Mouse (Mus musculus) midbrain, embryonic 14.5 days (tissue): ENCODE results near the gene St14. TPM values are rescaled to one million over a fixed set of nuclear protein-coding genes. Genes with fewer than 3 reads are reported as not detected.

ENCODE experiments used
- ATAC-seq: fragments of 200-750 bp; cut with Nextera tagmentation; 2 replicates; pipeline ENCODE4 v1.8.0; 2017; ENCODE audit warnings: moderate number of reproducible peaks, moderate library complexity; ENCODE audit not compliant: low FRiP score, low TSS enrichment
- DNase-seq: peaks from one replicate; pipeline ENCODE4 v3.0.0-alpha.2; 2015
- H3K27ac ChIP-seq: fragments of 300-500 bp; sonication (generic); replicated peaks from 2 replicates; pipeline ENCODE4 v1.5.1; 2014; ENCODE audit warnings: mild to moderate bottlenecking, low read depth, low read length, moderate library complexity
- H3K27me3 ChIP-seq: fragments of 300-500 bp; sonication (generic); 2 replicates; pipeline ENCODE4 v1.6.1; 2014; ENCODE audit warnings: low read length, control low read depth, mixed read lengths; ENCODE audit not compliant: control insufficient read depth, insufficient read depth
- H3K36me3 ChIP-seq: fragments of 300-500 bp; sonication (generic); 2 replicates; pipeline ENCODE4 v1.6.1; 2014; ENCODE audit warnings: low read length, control low read depth; ENCODE audit not compliant: control insufficient read depth, insufficient read depth
- H3K4me1 ChIP-seq: fragments of 300-500 bp; sonication (generic); 2 replicates; pipeline ENCODE4 v1.6.1; 2014; ENCODE audit warnings: mild to moderate bottlenecking, antibody characterized with exemption, low read length, control low read depth; ENCODE audit not compliant: control insufficient read depth, insufficient read depth
- H3K4me2 ChIP-seq: fragments of 300-500 bp; sonication (generic); 2 replicates; pipeline ENCODE4 v1.6.1; 2014; ENCODE audit warnings: mild to moderate bottlenecking, low read length, moderate library complexity
- H3K4me3 ChIP-seq: fragments of 300-500 bp; sonication (generic); replicated peaks from 2 replicates; pipeline ENCODE4 v1.5.1; 2014; ENCODE audit warnings: low read depth, low read length
- H3K9ac ChIP-seq: fragments of 300-500 bp; sonication (generic); replicated peaks from 2 replicates; pipeline ENCODE4 v1.6.1; 2014; ENCODE audit warnings: mild to moderate bottlenecking, low read length, moderate library complexity
- H3K9me3 ChIP-seq: fragments of 300-500 bp; sonication (generic); 2 replicates; pipeline ENCODE4 v1.6.1; 2016; ENCODE audit warnings: low read length, control low read depth, mixed read lengths; ENCODE audit not compliant: control insufficient read depth
- WGBS: fragments of 180-500 bp; shearing (Covaris S2); extraction: QIAGEN DNeasy Blood & Tissue Kit; methylation state at CpG from one replicate; pipeline ENCODE4 v1.1.7; 2014; 5-methylcytosine and 5-hydroxymethylcytosine counted together
- polyA plus RNA-seq: library from polyadenylated mRNA; unstranded; fragments of >200 nt; fragmentation: Nextera tagmentation; extraction: Ambion mirVana; gene quantifications from 2 replicates; pipeline ENCODE4 v1.2.1, GENCODE M21; 2014

Gene St14
- polyA plus RNA-seq, 1 experiment from 2014 or later = 1.2 TPM

DNA sequence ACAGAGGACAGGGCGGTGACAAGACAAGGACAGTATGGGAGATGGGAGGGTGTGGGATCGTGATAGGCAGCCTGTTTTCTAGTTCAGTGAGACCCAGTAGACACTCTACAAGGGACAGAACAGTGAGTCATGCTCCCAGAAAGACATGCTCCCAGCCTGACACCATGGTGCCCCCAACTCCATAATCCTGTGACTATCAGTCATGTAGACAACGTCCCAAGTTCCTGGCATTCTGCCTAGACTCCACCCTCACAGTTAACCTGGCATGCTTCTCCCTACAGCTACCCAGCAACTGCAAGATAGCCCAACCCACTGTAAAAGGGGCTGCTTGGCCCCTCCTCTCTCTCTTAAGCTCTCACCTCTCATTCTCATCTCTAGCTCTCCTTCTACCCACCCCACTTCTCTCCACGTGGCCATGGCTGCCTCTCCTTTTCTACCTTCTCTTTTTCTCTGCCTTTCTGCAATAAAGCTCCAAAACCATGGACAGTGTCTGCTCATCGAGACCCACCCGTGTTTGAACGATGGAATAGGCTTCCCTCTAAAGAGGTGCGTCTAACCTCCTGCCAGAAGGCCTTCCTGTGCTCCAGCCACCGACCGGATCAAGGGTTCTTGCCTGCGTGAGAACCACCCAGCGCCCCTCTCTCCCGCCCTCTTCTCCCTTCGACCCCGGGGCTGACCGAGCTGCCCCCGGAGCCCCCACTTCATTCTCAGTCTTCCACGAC, 39.4 kb downstream of the St14 start:
- WGBS = 91% methylated on average over 18 of the region's 18 CpGs
- Histone ChIP-seq H3K4me1 (no peaks in the 10 kb centered on the region), H3K27me3 (no peaks in the 10 kb centered on the region), H3K4me3 (no peak overlapping the region), H3K36me3 (no peaks in the 10 kb centered on the region), H3K27ac (no peak overlapping the region), H3K9ac (no peak overlapping the region), H3K9me3 (no peaks in the 10 kb centered on the region), H3K4me2 (no peak overlapping the region)
- ATAC-seq (no peak), DNase-seq (no peak)

DNA sequence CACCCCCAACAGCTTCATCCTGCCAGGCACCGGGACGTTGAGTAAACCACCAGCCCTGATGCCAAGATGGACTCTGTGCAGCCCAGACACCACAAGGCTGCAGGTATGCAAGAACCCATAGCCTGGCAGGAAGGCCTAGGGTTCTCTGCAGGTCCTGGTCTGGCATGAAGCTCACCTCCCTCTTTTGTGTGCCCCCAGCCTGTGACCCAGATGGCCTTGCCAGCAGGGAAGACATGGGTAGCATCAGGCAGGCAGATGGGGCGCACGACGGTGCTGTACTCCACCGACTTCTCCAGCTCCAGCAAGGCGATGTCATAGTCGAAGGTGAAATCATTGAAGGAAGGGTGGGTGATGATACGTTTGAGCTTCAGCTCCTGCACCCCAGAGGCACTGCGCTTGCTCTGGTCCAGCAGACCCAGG, 40.5 kb downstream of the St14 start:
- 93% methylated on average over 10 of the region's 10 CpGs for WGBS
- Histone ChIP-seq H3K27me3 (no peaks in the 10 kb centered on the region), H3K9ac (no peak overlapping the region), H3K4me3 (no peak overlapping the region), H3K4me2 (no peak overlapping the region), H3K9me3 (no peaks in the 10 kb centered on the region), H3K27ac (no peak overlapping the region), H3K36me3 (no peaks in the 10 kb centered on the region), H3K4me1 (no peaks in the 10 kb centered on the region)
- DNase-seq (no peak), ATAC-seq (no peak)

DNA sequence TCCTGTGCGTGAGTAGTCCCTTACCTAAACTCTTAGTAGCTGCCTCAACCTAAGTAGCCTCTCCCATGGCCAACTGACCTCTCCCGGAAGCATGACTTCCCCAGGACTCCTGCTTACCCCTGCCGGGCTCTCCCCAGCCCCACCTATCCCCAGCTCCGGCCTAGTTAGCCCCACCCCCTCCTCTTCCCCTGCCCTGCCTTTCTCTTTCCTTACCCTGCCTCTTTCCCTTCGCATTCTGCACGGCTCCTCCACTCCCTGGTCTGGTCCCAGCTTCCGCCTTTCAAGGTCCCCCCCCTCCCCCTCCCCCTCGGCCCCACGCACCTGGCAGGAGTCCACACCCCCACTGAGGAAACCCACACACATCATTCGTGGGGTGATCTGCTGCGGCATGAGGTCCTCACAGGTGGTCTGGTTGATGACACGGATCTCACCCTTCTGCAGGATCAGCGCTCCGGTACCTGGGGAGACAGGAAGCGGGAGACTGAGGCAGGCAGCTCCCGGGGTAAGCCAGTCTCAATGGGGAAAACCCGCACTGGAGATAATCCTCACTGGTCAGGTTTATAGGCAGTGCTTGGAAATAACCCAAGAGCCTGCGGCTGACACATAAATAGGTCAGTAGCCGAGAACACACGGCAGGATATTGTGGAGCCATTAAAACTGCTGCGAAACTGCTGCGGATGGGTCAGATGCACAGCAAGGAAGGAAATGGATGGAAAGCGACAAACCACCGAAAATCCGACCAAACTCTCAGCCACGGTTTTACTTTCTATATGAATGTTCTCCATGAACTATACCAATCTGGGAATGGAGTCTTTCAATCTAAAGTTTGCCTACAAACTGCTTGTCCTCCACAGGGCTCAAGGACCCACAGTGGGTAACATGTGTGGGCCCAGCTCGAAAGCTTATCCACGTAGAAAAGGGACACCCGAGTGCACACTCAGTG, 41.3 kb downstream of the St14 start:
- Histone ChIP-seq H3K9me3 (no peaks in the 10 kb centered on the region), H3K4me3 (no peak overlapping the region), H3K27ac (no peak overlapping the region), H3K9ac (no peak overlapping the region), H3K4me2 (no peak overlapping the region), H3K4me1 (no peaks in the 10 kb centered on the region), H3K27me3 (no peaks in the 10 kb centered on the region), H3K36me3 (no peaks in the 10 kb centered on the region)
- no peak for ATAC-seq
- WGBS = 80% methylated on average over 29 of the region's 29 CpGs
- DNase-seq = no peak

DNA sequence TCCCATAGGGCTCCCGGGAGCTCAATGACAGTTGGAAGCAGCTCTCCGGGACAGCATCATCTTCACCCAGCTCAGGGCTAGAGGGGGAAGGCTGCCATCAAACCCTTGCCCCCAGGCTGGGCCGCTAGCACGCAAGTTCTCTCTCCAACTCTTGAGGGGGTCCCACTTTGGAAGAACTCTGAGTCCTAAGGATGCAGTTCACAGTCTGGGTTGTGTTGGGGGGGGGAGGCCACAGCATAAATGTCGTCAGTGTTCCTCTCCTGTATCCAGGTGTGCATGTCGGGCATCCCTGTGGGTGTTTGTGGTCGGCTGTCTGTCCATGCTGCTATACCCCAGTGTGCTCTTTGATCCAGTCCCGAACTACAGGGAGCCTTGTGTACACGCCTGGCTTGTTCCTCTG, 42.1 kb downstream of the St14 start:
- DNase-seq = no peak
- ATAC-seq = no peak
- 82% methylated on average over 9 of the region's 9 CpGs for WGBS

DNA sequence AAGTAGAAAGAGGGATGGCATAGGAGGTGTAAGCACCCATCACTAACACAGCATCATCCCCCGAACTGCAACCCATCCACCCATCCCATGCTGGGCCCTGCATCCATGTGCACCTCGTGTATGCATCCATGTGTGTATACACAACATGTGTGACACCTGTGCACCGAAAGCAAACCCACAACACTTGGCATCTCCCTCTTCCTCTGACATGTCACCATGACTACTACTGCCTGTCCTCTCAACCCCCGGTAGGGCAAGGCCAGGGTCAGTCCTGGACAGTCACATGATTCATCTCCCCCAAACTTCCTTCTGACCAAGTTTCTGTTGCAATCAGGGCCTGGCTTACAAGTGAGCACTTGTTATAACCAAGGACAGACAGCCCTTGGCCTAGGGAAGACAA, 42.8 kb downstream of the St14 start:
- H3K27me3 ChIP-seq = no peaks in the 10 kb centered on the region
- no peak for ATAC-seq
- WGBS = 83% methylated on average over 4 of the region's 4 CpGs

More for the DNA sequence above, 42.1 kb downstream of the St14 start:
- Histone ChIP-seq H3K9me3 (no peaks in the 10 kb centered on the region), H3K9ac (no peak overlapping the region), H3K27me3 (no peaks in the 10 kb centered on the region), H3K36me3 (no peaks in the 10 kb centered on the region), H3K4me3 (no peak overlapping the region), H3K27ac (no peak overlapping the region), H3K4me2 (no peak overlapping the region), H3K4me1 (no peaks in the 10 kb centered on the region)

DNA sequence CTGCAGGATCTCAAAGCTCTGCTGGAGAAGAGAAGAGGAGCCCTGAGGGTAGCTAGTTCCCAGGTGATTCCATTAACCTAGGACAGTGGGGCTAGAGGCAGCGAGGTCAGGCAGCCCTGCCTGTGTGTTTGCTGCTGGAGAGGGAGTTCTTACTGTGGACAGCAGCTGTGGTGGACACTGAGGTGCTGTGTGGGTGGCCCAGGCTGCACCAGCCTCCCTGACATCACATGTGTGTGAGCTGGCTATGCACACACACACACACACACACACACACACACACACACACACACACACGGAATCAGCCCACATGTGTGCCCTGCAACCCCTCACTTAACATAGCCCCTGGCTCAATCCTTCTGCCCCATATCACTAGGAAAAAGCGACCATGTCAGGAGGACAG, 43.5 kb downstream of the St14 start:
- Histone ChIP-seq H3K4me1 (no peaks in the 10 kb centered on the region), H3K36me3 (no peaks in the 10 kb centered on the region), H3K9ac (no peak overlapping the region), H3K27me3 (no peaks in the 10 kb centered on the region), H3K9me3 (no peaks in the 10 kb centered on the region), H3K4me3 (no peak overlapping the region), H3K4me2 (no peak overlapping the region), H3K27ac (no peak overlapping the region)
- 71% methylated on average over 3 of the region's 3 CpGs for WGBS
- DNase-seq (no peak), ATAC-seq (no peak)

More for the DNA sequence above, 42.8 kb downstream of the St14 start:
- Histone ChIP-seq H3K36me3 (no peaks in the 10 kb centered on the region), H3K4me3 (no peak overlapping the region), H3K27ac (no peak overlapping the region), H3K4me2 (no peak overlapping the region), H3K4me1 (no peaks in the 10 kb centered on the region), H3K9me3 (no peaks in the 10 kb centered on the region), H3K9ac (no peak overlapping the region)
- DNase-seq = no peak

DNA sequence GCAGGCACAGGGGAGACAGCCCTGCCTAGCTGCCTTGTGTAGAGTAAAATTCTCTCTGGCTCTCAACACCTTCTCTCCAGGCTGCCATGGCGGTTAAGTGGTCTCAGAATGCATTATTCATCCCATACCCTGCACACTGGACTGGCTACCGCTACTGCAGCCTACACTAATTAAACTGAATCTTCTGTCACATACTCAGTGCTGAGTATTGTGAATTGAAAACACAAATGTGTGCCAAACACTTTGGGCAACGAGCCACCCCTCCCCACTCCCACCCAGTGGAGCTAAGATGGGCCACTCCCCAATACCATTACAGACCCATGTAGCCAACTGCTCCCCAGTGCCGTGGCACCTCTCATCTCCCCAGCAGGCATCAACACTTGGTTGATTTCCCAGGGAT, 44.2 kb downstream of the St14 start:
- no peaks in the 10 kb centered on the region for H3K36me3 ChIP-seq
- no peak overlapping the region for H3K4me3 ChIP-seq
- DNase-seq (no peak), ATAC-seq (no peak)
- H3K9me3 ChIP-seq = no peaks in the 10 kb centered on the region
- no peaks in the 10 kb centered on the region for H3K27me3 ChIP-seq
- no peak overlapping the region for H3K4me2 ChIP-seq
- no peak overlapping the region for H3K9ac ChIP-seq
- 54% methylated on average over 4 of the region's 4 CpGs for WGBS
- no peaks in the 10 kb centered on the region for H3K4me1 ChIP-seq
- H3K27ac ChIP-seq = no peak overlapping the region

DNA sequence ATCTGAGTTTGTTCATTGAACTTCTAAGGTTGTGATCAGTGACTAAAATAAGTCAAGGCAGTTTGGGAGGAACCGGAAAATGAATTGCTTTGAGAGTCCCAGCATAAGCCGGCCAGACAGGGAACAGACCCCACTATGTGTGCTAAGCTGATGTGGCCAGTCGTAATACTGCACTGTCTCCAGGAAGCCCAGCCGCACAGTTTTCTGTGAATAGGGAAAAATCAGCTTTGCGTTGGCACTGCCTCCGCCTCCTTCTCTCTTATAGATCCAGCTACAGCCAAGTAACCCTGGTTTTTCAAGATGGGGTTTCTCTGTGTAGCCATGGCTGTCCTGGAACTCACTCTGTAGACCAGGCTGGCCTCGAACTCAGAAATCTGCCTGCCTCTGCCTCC, 44.9 kb downstream of the St14 start:
- H3K27ac ChIP-seq = no peak overlapping the region
- no peaks in the 10 kb centered on the region for H3K9me3 ChIP-seq
- no peak for ATAC-seq
- no peak overlapping the region for H3K4me3 ChIP-seq
- DNase-seq = no peak
- H3K4me1 ChIP-seq = peaks cover 5% of the 10 kb centered on the region
- no peaks in the 10 kb centered on the region for H3K27me3 ChIP-seq
- WGBS = 77% methylated on average over 7 of the region's 7 CpGs
- no peak overlapping the region for H3K9ac ChIP-seq
- no peaks in the 10 kb centered on the region for H3K36me3 ChIP-seq
- H3K4me2 ChIP-seq = no peak overlapping the region
